Mouse (Mus musculus) MEL (cell line): ENCODE data around the gene Nsg2.

Experiments used
- USF1 ChIP-seq: IDR thresholded peaks from 2 replicates; pipeline ENCODE4 v1.6.1; 2014; ENCODE audit warnings: low read depth, mild to moderate bottlenecking, inconsistent platforms, low read length, improper control_type of control experiment, moderate library complexity
- USF2 ChIP-seq, 2 experiments: IDR thresholded peaks; 2 replicates each; pipeline ENCODE4 v1.6.1; 2011 to 2012; ENCODE audit warnings: improper control_type of control experiment in 2 of 2, low read length in 2 of 2, borderline replicate concordance in 1 of 2, inconsistent platforms in 1 of 2, low read depth in 1 of 2, mild to moderate bottlenecking in 1 of 2; ENCODE audit not compliant: insufficient read depth in 1 of 2

DNA sequence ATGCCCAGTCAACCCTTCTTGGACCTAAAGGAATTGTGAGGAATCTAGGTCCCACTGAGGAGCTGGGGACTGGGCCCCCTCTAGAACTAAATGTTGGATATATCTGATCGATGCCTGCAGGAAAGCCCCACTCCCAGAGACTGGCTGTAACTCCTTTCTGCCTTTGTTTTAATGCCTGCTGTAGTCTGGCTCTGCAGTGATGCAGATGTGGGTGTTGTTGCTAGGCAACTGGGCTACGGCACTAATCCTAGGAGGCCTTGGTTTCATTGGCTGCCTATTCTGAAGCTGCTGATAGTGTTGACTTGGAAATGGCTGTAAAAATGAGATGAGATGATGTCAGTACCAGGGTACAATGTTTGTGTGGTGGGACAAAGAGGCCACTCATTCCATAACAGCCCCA lies 87.1 kb downstream of the Nsg2 start:
- no peak for TF ChIP-seq USF2 (IDR thresholded peaks at IDR 0.05; ENCODE audit: borderline replicate concordance in 1 of 2, insufficient read depth in 1 of 2, low read depth in 1 of 2, low read length in 2 of 2)
- TF ChIP-seq USF1: no peak
